Mouse (Mus musculus) thymus, postnatal 10 days (tissue): ENCODE results near the gene Nudt5.

Experiments used
- DNase-seq, 2 experiments: peaks; one replicate each; pipeline ENCODE4 v3.0.0; 2021; ENCODE audit warnings: low spot score in 2 of 2

Gene Nudt5

GRCm38 (mm10) chr2:5867681-5868080 lies 22.9 kb downstream of the Nudt5 start:
- DNase-seq = no peak

GRCm38 (mm10) chr2:5869746-5870145 lies 24.9 kb downstream of the Nudt5 start:
- no peak for DNase-seq

- no peak for DNase-seq
Observed at GRCm38 (mm10) chr2:5877446-5877845, 32.6 kb downstream of the Nudt5 start.

- no peak for DNase-seq
Observed at GRCm38 (mm10) chr2:5888865-5889264, 44.0 kb downstream of the Nudt5 start.

- DNase-seq = no peak
Observed at GRCm38 (mm10) chr2:5889412-5889811, 44.6 kb downstream of the Nudt5 start.

GRCm38 (mm10) chr2:5894296-5894695 lies 49.5 kb downstream of the Nudt5 start:
- DNase-seq = no peak

- DNase-seq = peak; percentile 84
Observed at GRCm38 (mm10) chr2:5894843-5895570, 50.2 kb downstream of the Nudt5 start, which contains the start of gene Sec61a2. TSS of gene Sec61a2 (minus strand) at chr2:5895432.

GRCm38 (mm10) chr2:5900145-5900544 lies 55.3 kb downstream of the Nudt5 start:
- DNase-seq = peak in 1 of 2 experiments; percentile 28

GRCm38 (mm10) chr2:5906092-5906491 lies 61.3 kb downstream of the Nudt5 start:
- no peak for DNase-seq

GRCm38 (mm10) chr2:5906625-5907024 lies 61.8 kb downstream of the Nudt5 start:
- peak in 1 of 2 experiments; percentile 48 for DNase-seq

GRCm38 (mm10) chr2:5911282-5911965 lies 66.6 kb downstream of the Nudt5 start:
- DNase-seq = no peak
